Mouse (Mus musculus) adrenal gland, adult 18-20 months (tissue): ENCODE results near the gene Synpo2l. TPM values are rescaled to one million over a fixed set of nuclear protein-coding genes. Genes with fewer than 3 reads are reported as not detected.
"Not testable (repeated sequence)": the region's sequence is repeated elsewhere in the genome, so short reads cannot be mapped to it uniquely, and the experiment has no call there.

Source experiments
- DNase-seq, 2 experiments: peaks; one replicate each; pipeline ENCODE4 v3.0.0; 2021 to 2022; ENCODE audit warnings: low spot score in 2 of 2
- long read RNA-seq, 2 experiments: library from polyadenylated mRNA; stranded (forward); transcript quantifications; one replicate each; pipeline ENCODE4 v2.0.0; 2021
- total RNA-seq, 2 experiments: library from RNA; stranded (reverse); gene quantifications; 1 replicate in 1 of 2; 2 replicates in 1 of 2; pipeline ENCODE4 v1.2.3; 2021

Gene Synpo2l
- total RNA-seq, result under 1 TPM; 0.20 to 0.67 TPM
- long read RNA-seq, experiment 1, partial matches to known transcripts, result 0 of 1 reads
- long read RNA-seq, experiment 1, other reads (novel, unspliced or antisense), result 1 of 1 reads
- long read RNA-seq, experiment 2, result 0 reads

GRCm38 (mm10) chr14:20668154-20668810 lies at the start of gene Synpo2l:
Synpo2l (minus strand) TSS chr14:20668354.
- DNase-seq, result no peak

- DNase-seq, result no peak
Measured at GRCm38 (mm10) chr14:20713832-20714231, 45.7 kb upstream of the Synpo2l start.

GRCm38 (mm10) chr14:20708239-20708638 lies 40.1 kb upstream of the Synpo2l start:
- no peak for DNase-seq

- DNase-seq, result peak; percentile 86 to 89
Measured at GRCm38 (mm10) chr14:20707201-20708190, 39.3 kb upstream of the Synpo2l start, which contains the start of gene Zswim8. Zswim8 (plus strand) TSS chr14:20707552.

- not testable (repeated sequence) for DNase-seq
Measured at GRCm38 (mm10) chr14:20703461-20703860, 35.3 kb upstream of the Synpo2l start.

- DNase-seq, result peak; percentile 90 to 94
Measured at GRCm38 (mm10) chr14:20702741-20703381, 34.7 kb upstream of the Synpo2l start, which contains the start of gene Chchd1. Chchd1 (plus strand) TSS chr14:20703006.

- DNase-seq, result no peak
Measured at GRCm38 (mm10) chr14:20702096-20702740, 34.1 kb upstream of the Synpo2l start.

GRCm38 (mm10) chr14:20701554-20701953 lies 33.4 kb upstream of the Synpo2l start:
- no peak for DNase-seq

GRCm38 (mm10) chr14:20700362-20700761 lies 32.2 kb upstream of the Synpo2l start:
- DNase-seq, result no peak

- no peak for DNase-seq
Measured at GRCm38 (mm10) chr14:20698515-20698914, 30.4 kb upstream of the Synpo2l start.

- no peak for DNase-seq
Measured at GRCm38 (mm10) chr14:20696986-20697385, 28.8 kb upstream of the Synpo2l start.

- DNase-seq, result peak in 1 of 2 experiments; percentile 29
Measured at GRCm38 (mm10) chr14:20695761-20696520, 27.8 kb upstream of the Synpo2l start.

- peak; percentile 78 to 83 for DNase-seq
Measured at GRCm38 (mm10) chr14:20694884-20695760, 27.0 kb upstream of the Synpo2l start, which contains the start of gene Fut11. Fut11 (plus strand) TSS chr14:20694968.

- DNase-seq, result no peak
Measured at GRCm38 (mm10) chr14:20694185-20694883, 26.2 kb upstream of the Synpo2l start.

GRCm38 (mm10) chr14:20693589-20694101 lies 25.5 kb upstream of the Synpo2l start:
- DNase-seq, result no peak

- DNase-seq, result no peak
Measured at GRCm38 (mm10) chr14:20691772-20692171, 23.6 kb upstream of the Synpo2l start.

GRCm38 (mm10) chr14:20689009-20689408 lies 20.9 kb upstream of the Synpo2l start:
- no peak for DNase-seq

- no peak for DNase-seq
Measured at GRCm38 (mm10) chr14:20686576-20686975, 18.4 kb upstream of the Synpo2l start.
